Mouse (Mus musculus) heart, adult 11 months (tissue): Measurements from ENCODE around the gene Masp2.

Experiments
- DNase-seq: peaks from one replicate; pipeline ENCODE4 v3.0.0; 2022

Gene Masp2

GRCm38 (mm10) chr4:148601871-148602270, 483 bp upstream of the Masp2 start:
- DNase-seq, result peak; percentile 34

- peak; percentile 84 for DNase-seq
These were observed 1.2 kb downstream of the Masp2 start for GRCm38 (mm10) chr4:148603376-148604139.

- peak; percentile 84 for DNase-seq
These were observed 1.8 kb downstream of the Masp2 start for GRCm38 (mm10) chr4:148604141-148604540.

GRCm38 (mm10) chr4:148604541-148605165, 2.3 kb downstream of the Masp2 start:
- peak; percentile 93 for DNase-seq

GRCm38 (mm10) chr4:148607758-148608157, 5.4 kb downstream of the Masp2 start:
- DNase-seq, result peak; percentile 84

- DNase-seq, result no peak
These were observed 7.5 kb downstream of the Masp2 start for GRCm38 (mm10) chr4:148609805-148610204.

GRCm38 (mm10) chr4:148610631-148611364, 8.4 kb downstream of the Masp2 start:
- DNase-seq, result no peak

GRCm38 (mm10) chr4:148612557-148612956, 10.2 kb downstream of the Masp2 start:
- DNase-seq, result no peak

GRCm38 (mm10) chr4:148613738-148614137, 11.4 kb downstream of the Masp2 start:
- no peak for DNase-seq

- no peak for DNase-seq
These were observed 17.5 kb downstream of the Masp2 start for GRCm38 (mm10) chr4:148619805-148620204.

GRCm38 (mm10) chr4:148620718-148621117, 18.4 kb downstream of the Masp2 start:
- no peak for DNase-seq

GRCm38 (mm10) chr4:148622485-148622884, 20.1 kb downstream of the Masp2 start:
- no peak for DNase-seq

GRCm38 (mm10) chr4:148623609-148624008, 21.3 kb downstream of the Masp2 start:
- DNase-seq, result no peak

GRCm38 (mm10) chr4:148625010-148625409, 22.7 kb downstream of the Masp2 start:
- no peak for DNase-seq

- DNase-seq, result no peak
These were observed 23.6 kb downstream of the Masp2 start for GRCm38 (mm10) chr4:148625756-148626622.

- peak; percentile 99 for DNase-seq
These were observed 24.4 kb downstream of the Masp2 start, which contains the start of gene Tardbp for GRCm38 (mm10) chr4:148626623-148627185. Tardbp (minus strand) TSS chr4:148627019.

- no peak for DNase-seq
These were observed 24.9 kb downstream of the Masp2 start for GRCm38 (mm10) chr4:148627246-148627645.

GRCm38 (mm10) chr4:148632013-148632692, 29.8 kb downstream of the Masp2 start:
- no peak for DNase-seq

- no peak for DNase-seq
These were observed 31.2 kb downstream of the Masp2 start for GRCm38 (mm10) chr4:148633395-148634061.

- DNase-seq, result no peak
These were observed 33.0 kb downstream of the Masp2 start for GRCm38 (mm10) chr4:148635309-148635708.

GRCm38 (mm10) chr4:148638302-148638701, 35.9 kb downstream of the Masp2 start:
- no peak for DNase-seq
